Mouse (Mus musculus) yolk sac, embryonic 10.5 days (tissue): ENCODE data around the gene Ctdspl2.
"Not testable (repeated sequence)": the region's sequence is repeated elsewhere in the genome, so short reads cannot be mapped to it uniquely, and the experiment has no call there.

Experiments
- DNase-seq: peaks from one replicate; pipeline ENCODE4 v3.0.0-alpha.2; 2017; ENCODE audit warnings: low spot score

Gene Ctdspl2

DNA sequence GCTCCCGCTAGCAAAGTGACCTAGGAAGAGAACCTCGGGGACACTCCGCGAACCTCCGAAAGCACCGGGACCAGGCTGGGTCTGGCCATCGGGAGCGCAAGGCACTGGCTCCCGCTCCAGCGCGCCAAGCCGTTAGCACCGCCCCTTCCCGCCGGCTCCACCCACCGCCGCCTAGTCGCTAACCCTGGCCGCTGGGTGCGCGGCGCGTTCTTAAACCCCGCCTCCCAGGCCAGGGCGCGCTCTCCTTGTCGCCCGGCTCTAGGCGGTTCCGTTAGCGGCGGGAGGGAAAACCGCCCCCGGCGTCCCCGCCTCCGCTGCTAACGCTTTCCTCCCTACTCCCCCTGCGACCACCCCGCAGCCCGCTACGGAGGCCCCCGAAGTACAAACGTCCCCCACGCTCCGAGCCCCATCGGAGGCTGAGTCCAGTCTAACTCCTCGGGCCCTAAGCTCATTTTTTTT is at the start of gene Ctdspl2, which contains the start of gene Mageb3:
TSS of gene Ctdspl2 (plus strand) at position 237 of the 459 bp plus-strand sequence.
TSS of gene Mageb3 (minus strand) at position 328 of the 459 bp plus-strand sequence.
- DNase-seq: peak; percentile 96

DNA sequence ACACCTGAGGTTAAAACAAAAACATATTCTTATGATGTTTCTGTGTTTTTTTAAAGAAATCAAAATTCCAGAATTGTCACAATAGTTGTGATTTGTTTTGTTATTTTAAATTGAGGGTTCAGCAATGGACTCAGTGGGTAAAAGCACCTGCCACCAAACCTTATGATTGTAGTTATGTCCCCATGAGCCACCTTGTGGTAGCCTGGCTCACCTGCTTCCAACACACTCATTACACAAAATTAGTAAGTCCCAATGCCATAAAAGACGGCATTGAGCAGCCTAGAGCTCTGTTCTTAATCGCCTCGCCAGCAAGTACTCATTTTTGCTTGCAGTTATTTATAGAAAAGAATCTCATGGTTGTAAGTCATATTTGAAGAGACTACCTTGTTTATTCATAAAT is 45.8 kb upstream of the Ctdspl2 start:
- no peak for DNase-seq

GRCm38 (mm10) chr2:121916047-121916970 is 39.5 kb upstream of the Ctdspl2 start:
- no peak for DNase-seq

DNA sequence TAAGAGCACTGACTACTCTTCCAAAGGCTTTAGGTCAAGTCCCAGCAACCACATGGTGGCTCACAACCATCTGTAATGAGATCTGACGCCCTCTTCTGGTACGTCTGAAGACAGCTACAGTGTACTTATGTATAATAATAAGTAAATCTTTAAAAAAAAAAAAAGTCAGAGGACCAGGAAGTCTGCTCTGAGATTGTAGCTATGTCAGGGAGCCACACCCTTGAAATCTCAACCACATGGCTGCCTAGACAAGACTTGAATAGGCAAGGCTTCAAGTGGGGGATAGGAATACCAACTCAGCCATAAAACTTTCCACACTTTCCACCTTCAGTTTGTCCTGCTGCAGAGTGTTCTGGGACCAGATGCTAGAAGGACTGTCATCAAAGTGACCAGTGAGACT is 18.2 kb upstream of the Ctdspl2 start:
- DNase-seq: not testable (repeated sequence)

GRCm38 (mm10) chr2:121943364-121943763 is 12.4 kb upstream of the Ctdspl2 start:
- DNase-seq: no peak

DNA sequence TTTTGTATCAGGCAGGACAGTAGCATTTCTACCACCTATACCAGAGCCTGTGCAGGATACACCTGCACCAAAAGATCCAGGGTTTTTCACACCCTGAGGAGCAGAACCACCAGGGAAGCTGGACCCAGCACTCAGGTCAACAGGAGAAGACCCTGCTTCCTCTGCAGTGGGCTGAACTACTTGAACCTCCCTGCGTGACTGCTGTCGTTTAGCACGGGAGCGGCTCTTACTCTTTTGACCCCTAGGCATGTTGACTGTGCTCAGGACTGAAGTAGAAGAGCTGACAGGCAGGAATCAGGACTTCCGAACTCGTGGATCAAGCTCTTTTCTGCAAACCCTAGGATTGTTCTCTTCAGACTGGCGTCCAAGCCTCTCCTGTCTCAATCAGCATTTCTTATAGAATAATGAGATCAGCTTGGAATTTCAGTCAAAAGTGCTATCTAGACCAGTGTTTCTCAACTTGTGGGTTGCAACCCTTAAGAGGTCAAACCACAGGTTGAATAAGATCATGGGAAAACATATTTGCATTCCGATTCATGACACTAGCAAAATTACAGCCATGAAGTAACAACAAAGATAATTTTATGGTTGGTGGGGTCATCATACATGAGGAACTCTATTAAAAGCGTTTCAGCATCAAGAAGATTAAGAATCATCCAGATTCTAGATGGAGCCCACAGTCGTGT is 687 bp upstream of the Ctdspl2 start:
- peak; percentile 77 for DNase-seq

DNA sequence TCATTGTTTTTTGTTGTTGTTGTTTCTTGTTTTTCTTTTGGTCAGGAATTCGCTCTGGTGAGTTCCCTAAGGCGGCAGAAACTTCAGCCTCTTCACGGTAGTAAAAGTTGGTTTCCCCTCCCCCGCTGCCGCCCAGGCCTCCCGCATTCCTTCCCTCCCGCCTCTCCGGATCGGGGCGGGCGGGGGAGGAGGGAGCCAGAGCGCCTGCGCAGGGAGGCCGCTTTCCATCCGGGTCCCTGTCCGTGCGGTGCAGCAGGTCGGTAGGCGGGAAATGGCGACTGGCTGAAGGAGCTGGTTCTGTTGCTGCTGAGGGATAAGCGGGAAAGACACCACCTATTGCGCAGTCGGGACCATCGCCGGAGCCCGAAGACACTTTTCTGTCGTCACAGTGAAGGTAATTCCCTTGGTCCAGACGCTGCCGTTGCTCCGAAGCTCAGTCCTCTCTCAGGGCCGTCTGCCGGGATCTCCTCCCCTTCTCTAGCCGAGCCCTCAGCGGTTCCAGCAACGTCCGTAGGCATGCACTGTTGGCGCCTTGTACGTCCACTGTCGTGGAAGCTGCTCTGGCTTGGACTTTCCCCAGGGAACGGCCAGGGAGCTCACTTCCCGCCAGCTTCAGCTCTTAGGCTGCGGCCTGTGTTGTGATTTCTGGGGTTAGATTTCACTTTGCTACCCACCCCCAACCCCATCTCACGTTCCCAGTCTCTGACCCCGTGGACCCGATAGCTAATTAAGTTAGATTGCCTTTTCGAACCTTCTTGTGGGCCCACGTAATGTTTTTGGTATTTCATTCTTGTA is 620 bp downstream of the Ctdspl2 start:
- DNase-seq: peak; percentile 96

DNA sequence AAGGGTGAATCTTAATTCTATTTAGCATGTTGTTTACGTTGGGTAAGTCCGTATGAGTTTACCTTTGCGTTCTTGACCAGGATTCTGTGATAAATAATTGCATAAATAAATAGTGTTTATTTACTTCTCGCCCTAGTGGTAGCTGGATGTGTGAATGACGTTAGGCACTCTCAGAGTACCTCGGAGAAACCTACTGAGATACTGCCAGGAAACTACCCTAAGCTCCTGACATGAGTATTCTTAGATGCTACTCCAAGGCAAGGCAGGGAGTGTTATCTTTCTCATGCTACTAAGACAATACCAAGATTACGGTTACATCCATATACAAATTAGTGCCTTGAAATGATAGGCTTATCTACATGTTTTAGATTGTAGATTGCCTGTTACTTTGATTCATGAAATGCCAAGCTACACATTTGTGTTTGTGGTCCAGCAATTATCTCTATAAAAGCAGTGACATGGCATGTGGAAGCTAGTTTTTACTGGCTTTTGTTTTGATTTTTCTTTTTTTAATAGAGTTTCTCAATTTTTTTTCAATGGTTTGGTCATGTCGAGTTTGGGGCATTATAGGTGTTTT is 1.5 kb downstream of the Ctdspl2 start:
- no peak for DNase-seq

DNA sequence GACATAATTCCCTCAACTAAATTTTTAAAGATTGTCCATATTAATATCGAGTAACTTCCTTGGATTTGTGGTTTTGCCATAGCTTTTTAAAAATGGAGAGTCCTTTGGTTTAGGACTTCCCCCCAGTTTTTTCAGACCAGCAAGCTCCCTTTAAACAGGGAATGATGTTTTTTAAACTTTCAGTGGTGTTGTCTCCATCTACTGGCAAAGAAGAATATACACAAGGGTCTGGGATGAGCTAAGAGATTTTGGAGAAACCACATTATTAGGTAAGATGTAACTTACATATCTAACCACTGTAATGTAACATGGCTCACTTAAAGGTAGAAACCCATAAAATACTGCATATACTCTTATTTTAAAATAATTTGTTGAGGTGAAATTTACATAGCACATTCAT is 39.9 kb downstream of the Ctdspl2 start:
- DNase-seq: no peak

- DNase-seq: no peak
These were observed 53.0 kb downstream of the Ctdspl2 start for GRCm38 (mm10) chr2:122008832-122009231.

GRCm38 (mm10) chr2:122011441-122011840 is 55.6 kb downstream of the Ctdspl2 start:
- DNase-seq: no peak

GRCm38 (mm10) chr2:122018705-122019104 is 62.9 kb downstream of the Ctdspl2 start:
- no peak for DNase-seq

DNA sequence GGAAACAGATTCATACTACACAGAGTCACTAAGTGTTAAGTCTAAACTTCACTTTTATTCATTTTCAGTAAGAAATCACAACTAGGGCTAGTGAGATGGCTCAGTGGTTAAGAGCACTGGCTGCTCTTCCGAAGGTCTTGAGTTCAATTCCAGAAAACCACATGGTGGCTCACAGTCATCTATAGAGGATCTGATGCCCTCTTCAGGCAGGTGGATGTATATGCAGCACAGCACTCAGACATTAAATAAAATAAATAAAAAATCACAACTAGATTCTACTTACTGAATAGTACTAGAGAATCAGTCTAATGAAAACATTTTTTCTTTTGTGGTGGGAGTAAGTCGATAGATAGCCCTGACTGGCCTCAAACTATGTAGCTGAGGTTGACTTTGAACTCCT is 66.5 kb downstream of the Ctdspl2 start:
- DNase-seq: no peak

GRCm38 (mm10) chr2:122027091-122027490 is 71.3 kb downstream of the Ctdspl2 start:
- not testable (repeated sequence) for DNase-seq

DNA sequence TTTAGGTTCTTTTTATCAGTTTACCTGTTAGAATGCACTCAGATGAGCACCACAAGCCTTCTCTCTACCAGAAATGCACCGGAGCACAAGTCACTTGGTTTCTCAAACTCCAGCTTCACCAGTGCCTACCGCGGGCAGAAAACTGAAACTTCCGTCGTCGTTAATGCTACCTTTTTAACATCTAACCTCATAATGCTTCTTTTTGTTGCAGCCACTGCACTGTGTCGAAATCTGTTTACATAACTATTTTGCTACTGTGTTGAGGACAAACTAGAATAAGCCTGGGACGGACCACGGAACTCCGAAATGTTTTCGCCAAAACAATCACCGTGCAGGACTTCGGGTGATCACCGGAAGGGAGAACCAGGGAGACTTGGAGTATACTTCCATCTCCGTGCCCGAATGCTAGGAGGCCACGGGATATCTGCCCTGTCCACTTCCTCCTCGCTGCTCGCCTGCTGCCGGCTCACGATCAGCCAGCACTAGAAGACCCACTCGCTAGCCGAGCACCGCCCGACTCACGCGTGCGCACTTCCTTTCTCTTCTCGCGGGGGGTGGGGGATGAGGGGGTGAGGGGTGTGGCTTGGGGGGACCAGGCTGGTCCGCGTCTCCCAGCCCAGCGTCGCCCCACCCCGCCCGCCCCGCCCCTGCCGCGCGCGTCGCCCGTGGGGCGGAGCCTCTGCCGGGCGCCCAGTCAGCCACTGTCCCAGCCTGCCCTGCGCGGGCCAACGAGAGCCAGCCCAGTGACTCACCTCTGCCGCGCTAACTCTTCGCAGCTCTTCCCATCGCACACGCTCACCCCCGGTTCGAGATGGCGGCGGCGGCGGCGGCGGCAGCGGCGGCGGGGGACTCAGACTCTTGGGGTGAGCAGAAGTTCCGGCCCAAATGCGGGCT is 72.3 kb downstream of the Ctdspl2 start, which contains the start of gene Eif3j1:
TSS of gene Eif3j1 (plus strand) at position 685 of the 894 bp plus-strand sequence.
- DNase-seq: peak; percentile 95

GRCm38 (mm10) chr2:122028756-122029700 is 73.2 kb downstream of the Ctdspl2 start:
- peak; percentile 66 for DNase-seq

GRCm38 (mm10) chr2:122031970-122032369 is 76.2 kb downstream of the Ctdspl2 start:
- no peak for DNase-seq

- DNase-seq: no peak
These were observed 80.3 kb downstream of the Ctdspl2 start for GRCm38 (mm10) chr2:122036064-122036463.

- no peak for DNase-seq
These were observed 88.1 kb downstream of the Ctdspl2 start for GRCm38 (mm10) chr2:122043926-122044325.
